Mouse (Mus musculus) hindbrain, postnatal 0 days (tissue): ENCODE measurements around the gene Relb. TPM values are rescaled to one million over a fixed set of nuclear protein-coding genes. Genes with fewer than 3 reads are reported as not detected.

ENCODE experiments used
- ATAC-seq: fragments of 200-750 bp; cut with Nextera tagmentation; 2 replicates; pipeline ENCODE4 v1.8.0; 2017; ENCODE audit warnings: mild to moderate bottlenecking, moderate TSS enrichment, moderate library complexity
- DNase-seq: peaks from one replicate; pipeline ENCODE4 v3.0.0-alpha.2; 2015; ENCODE audit warnings: low spot score
- H3K27ac ChIP-seq: fragments of 300-500 bp; sonication (generic); 2 replicates; pipeline ENCODE4 v1.5.1; 2014; ENCODE audit warnings: mild to moderate bottlenecking
- H3K27me3 ChIP-seq: fragments of 300-500 bp; sonication (generic); 2 replicates; pipeline ENCODE4 v1.6.1; 2014; ENCODE audit warnings: low read length, mixed read lengths; ENCODE audit not compliant: insufficient read depth
- H3K36me3 ChIP-seq: fragments of 300-500 bp; sonication (generic); 2 replicates; pipeline ENCODE4 v1.6.1; 2014; ENCODE audit warnings: low read length, mixed read lengths; ENCODE audit not compliant: insufficient read depth
- H3K4me1 ChIP-seq: fragments of 300-500 bp; sonication (generic); 2 replicates; pipeline ENCODE4 v1.6.1; 2014; ENCODE audit warnings: antibody characterized with exemption, low read length, mixed read lengths; ENCODE audit not compliant: insufficient read depth
- H3K4me2 ChIP-seq: fragments of 300-500 bp; sonication (generic); 2 replicates; pipeline ENCODE4 v1.6.1; 2014; ENCODE audit warnings: low read depth, mild to moderate bottlenecking, low read length, moderate library complexity, mixed read lengths
- H3K4me3 ChIP-seq: fragments of 300-500 bp; sonication (generic); 2 replicates; pipeline ENCODE4 v1.5.1; 2014; ENCODE audit warnings: low read length
- H3K9ac ChIP-seq: fragments of 300-500 bp; sonication (generic); replicated peaks from 2 replicates; pipeline ENCODE4 v1.6.1; 2014; ENCODE audit warnings: mild to moderate bottlenecking, low read length, moderate library complexity, mixed read lengths
- H3K9me3 ChIP-seq: fragments of 300-500 bp; sonication (generic); 2 replicates; pipeline ENCODE4 v1.6.1; 2016; ENCODE audit warnings: low read length, mixed read lengths
- CTCF ChIP-seq: IDR thresholded peaks from 2 replicates; pipeline ENCODE4 v1.5.1; 2016; ENCODE audit warnings: antibody characterized with exemption, control low read depth, low read depth
- WGBS: fragments of 180-500 bp; shearing (Covaris S2); extraction: QIAGEN DNeasy Blood & Tissue Kit; methylation state at CpG from one replicate; pipeline ENCODE4 v1.1.7; 2014; 5-methylcytosine and 5-hydroxymethylcytosine counted together
- polyA plus RNA-seq: library from polyadenylated mRNA; unstranded; fragments of >200 nt; fragmentation: Nextera tagmentation; extraction: Ambion mirVana; gene quantifications from 2 replicates; pipeline ENCODE4 v1.2.1, GENCODE M21; 2015
- total RNA-seq: library from RNA; depleted of rRNA; stranded (reverse); fragments of >200 nt; gene quantifications from 2 replicates; pipeline ENCODE4 v1.2.3, GENCODE M21; 2014; rRNA removed

Gene Relb
- 9.2 and 10.2 TPM in 2 replicates for total RNA-seq
- 6.5 and 6.9 TPM in 2 replicates for polyA plus RNA-seq

- under 1% methylated on average over 36 of the region's 41 CpGs for WGBS
- peak within 1 kb of the TSS; percentile 43; the same call in 1 of the 2 replicates for H3K27ac ChIP-seq
- no peak for TF ChIP-seq CTCF
- peak within 1 kb of the TSS; percentile 71 for H3K4me3 ChIP-seq
- H3K4me1 ChIP-seq = no peaks in the 10 kb centered on the region
- ATAC-seq (peak; percentile 81), DNase-seq (peak; percentile 95)
- no peaks in the 10 kb centered on the region for H3K27me3 ChIP-seq
- H3K36me3 ChIP-seq = peaks cover 24% of the 10 kb centered on the region
- no peaks in the 10 kb centered on the region for H3K9me3 ChIP-seq
- H3K4me2 ChIP-seq = peak within 1 kb of the TSS; percentile 87
- peak within 1 kb of the TSS; percentile 35; the same call in 1 of the 2 replicates for H3K9ac ChIP-seq
These were observed at the start of gene Relb for GRCm38 (mm10) chr7:19629361-19629734. Gene Relb (minus strand): TSS chr7:19629438.

- Histone ChIP-seq H3K27me3 (no peaks in the 10 kb centered on the region), H3K27ac (no peak overlapping the region), H3K4me3 (no peak overlapping the region), H3K9me3 (no peaks in the 10 kb centered on the region), H3K9ac (no peak overlapping the region), H3K4me2 (no peak overlapping the region), H3K36me3 (no peaks in the 10 kb centered on the region), H3K4me1 (no peaks in the 10 kb centered on the region)
- WGBS = 92% methylated on average over 3 of the region's 3 CpGs
- ATAC-seq (no peak), DNase-seq (no peak)
- TF ChIP-seq CTCF = no peak
These were observed 49.7 kb upstream of the Relb start for GRCm38 (mm10) chr7:19678901-19679300.

GRCm38 (mm10) chr7:19677872-19678271, 48.6 kb upstream of the Relb start, which contains the start of gene Apoc2:
Gene Apoc2 (minus strand): TSS chr7:19677941.
- no peaks in the 10 kb centered on the region for H3K4me1 ChIP-seq
- H3K4me3 ChIP-seq = no peak within 1 kb of the TSS
- no peak for TF ChIP-seq CTCF
- no peaks in the 10 kb centered on the region for H3K36me3 ChIP-seq
- no peak within 1 kb of the TSS for H3K4me2 ChIP-seq
- H3K9ac ChIP-seq = no peak within 1 kb of the TSS
- H3K9me3 ChIP-seq = no peaks in the 10 kb centered on the region
- no peak within 1 kb of the TSS for H3K27ac ChIP-seq
- no peak for DNase-seq
- WGBS = 85% methylated on average over 8 of the region's 8 CpGs
- ATAC-seq = no peak
- no peaks in the 10 kb centered on the region for H3K27me3 ChIP-seq

GRCm38 (mm10) chr7:19676662-19677061, 47.4 kb upstream of the Relb start:
- Histone ChIP-seq H3K9ac (no peak overlapping the region), H3K4me3 (no peak overlapping the region), H3K27me3 (no peaks in the 10 kb centered on the region), H3K9me3 (no peaks in the 10 kb centered on the region), H3K36me3 (no peaks in the 10 kb centered on the region), H3K27ac (no peak overlapping the region), H3K4me2 (no peak overlapping the region), H3K4me1 (no peaks in the 10 kb centered on the region)
- ATAC-seq (no peak), DNase-seq (no peak)
- WGBS = 75% methylated on average over 1 of the region's 1 CpGs
- no peak for TF ChIP-seq CTCF

- no peaks in the 10 kb centered on the region for H3K27me3 ChIP-seq
- no peak for TF ChIP-seq CTCF
- H3K27ac ChIP-seq = no peak overlapping the region
- no peak overlapping the region for H3K4me3 ChIP-seq
- ATAC-seq = no peak
- 84% methylated on average over 10 of the region's 10 CpGs for WGBS
- no peaks in the 10 kb centered on the region for H3K36me3 ChIP-seq
- H3K9me3 ChIP-seq = no peaks in the 10 kb centered on the region
- no peak for DNase-seq
- H3K9ac ChIP-seq = no peak overlapping the region
- H3K4me2 ChIP-seq = no peak overlapping the region
- no peaks in the 10 kb centered on the region for H3K4me1 ChIP-seq
These were observed 46.6 kb upstream of the Relb start for GRCm38 (mm10) chr7:19675824-19676223.

GRCm38 (mm10) chr7:19673083-19673699, 44.0 kb upstream of the Relb start:
- Histone ChIP-seq H3K4me1 (no peaks in the 10 kb centered on the region), H3K4me3 (no peak overlapping the region), H3K27ac (no peak overlapping the region), H3K27me3 (no peaks in the 10 kb centered on the region), H3K9ac (no peak overlapping the region), H3K36me3 (no peaks in the 10 kb centered on the region), H3K9me3 (no peaks in the 10 kb centered on the region), H3K4me2 (no peak overlapping the region)
- TF ChIP-seq CTCF = no peak
- 61% methylated on average over 14 of the region's 14 CpGs for WGBS
- ATAC-seq (no peak), DNase-seq (no peak)

- ATAC-seq (no peak), DNase-seq (no peak)
- H3K4me3 ChIP-seq = no peak overlapping the region
- H3K27me3 ChIP-seq = no peaks in the 10 kb centered on the region
- WGBS = 71% methylated on average over 10 of the region's 10 CpGs
- no peak for TF ChIP-seq CTCF
- no peak overlapping the region for H3K27ac ChIP-seq
- H3K4me2 ChIP-seq = no peak overlapping the region
- H3K9ac ChIP-seq = no peak overlapping the region
- H3K36me3 ChIP-seq = no peaks in the 10 kb centered on the region
- H3K4me1 ChIP-seq = no peaks in the 10 kb centered on the region
- no peaks in the 10 kb centered on the region for H3K9me3 ChIP-seq
These were observed 42.3 kb upstream of the Relb start for GRCm38 (mm10) chr7:19671511-19671910.
